Mouse (Mus musculus): ENCODE data around the gene Ccdc33. TPM values are rescaled to one million over a fixed set of nuclear protein-coding genes. Genes with fewer than 3 reads are reported as not detected.
A peak's percentile ranks its signal among the peaks of the same experiment; 100 is the strongest.

Ccdc33 gene
- polyA plus RNA-seq, 2 experiments, result not detected

DNA sequence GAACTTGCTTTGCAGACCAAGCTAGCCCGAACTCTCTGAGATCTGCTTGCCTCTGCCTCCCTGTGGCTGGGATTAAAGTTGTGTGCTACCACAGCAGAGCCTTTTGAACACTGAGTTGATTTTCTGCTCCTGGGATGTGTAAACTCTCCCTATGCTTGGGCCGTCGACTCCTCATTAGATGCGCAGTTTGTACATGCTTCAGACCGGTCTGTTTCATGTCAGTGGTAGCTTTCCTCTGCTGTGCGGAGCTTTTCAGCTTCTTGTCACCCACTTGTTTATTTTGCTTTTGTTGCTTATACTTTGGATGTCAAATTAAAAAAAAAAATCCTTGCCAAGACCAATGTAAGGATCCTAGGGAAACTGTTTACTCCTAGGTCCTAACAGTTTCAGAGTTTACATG lies 22.6 kb downstream of the Ccdc33 start:
- Histone ChIP-seq H3K27me3 (ENCODE audit: control insufficient read depth, insufficient read depth, low read length) (no peaks in the 10 kb centered on the region), H3K9ac (replicated peaks) (no peak overlapping the region), H3K4me1 (replicated peaks; ENCODE audit: control insufficient read depth in 2 of 2, insufficient read depth in 2 of 2, low read length in 1 of 2) (no peaks in the 10 kb centered on the region), H3K36me3 (replicated peaks; ENCODE audit: control insufficient read depth, insufficient read depth, low read depth) (no peaks in the 10 kb centered on the region), H3K4me2 (ENCODE audit: low read depth) (no peak overlapping the region), H3K9me3 (ENCODE audit: control insufficient read depth, low read length) (no peaks in the 10 kb centered on the region), H3K4me3 (ENCODE audit: insufficient read depth in 1 of 2, low read depth in 2 of 2, low read length in 2 of 2) (no peak overlapping the region), H3K27ac (no peak overlapping the region)
- DNase-seq (ENCODE audit: low read depth in 3 of 3, low spot score in 3 of 3) (no peak), ATAC-seq (ENCODE audit: insufficient read depth) (no peak)
- TF ChIP-seq EP300 (IDR thresholded peaks at IDR 0.05; ENCODE audit: low read depth), result no peak
- TF ChIP-seq CTCF (IDR thresholded peaks at IDR 0.05; ENCODE audit: low read depth), result no peak
- 68% methylated on average over 6 of the region's 6 CpGs for WGBS (ENCODE audit: insufficient replicate concordance)

DNA sequence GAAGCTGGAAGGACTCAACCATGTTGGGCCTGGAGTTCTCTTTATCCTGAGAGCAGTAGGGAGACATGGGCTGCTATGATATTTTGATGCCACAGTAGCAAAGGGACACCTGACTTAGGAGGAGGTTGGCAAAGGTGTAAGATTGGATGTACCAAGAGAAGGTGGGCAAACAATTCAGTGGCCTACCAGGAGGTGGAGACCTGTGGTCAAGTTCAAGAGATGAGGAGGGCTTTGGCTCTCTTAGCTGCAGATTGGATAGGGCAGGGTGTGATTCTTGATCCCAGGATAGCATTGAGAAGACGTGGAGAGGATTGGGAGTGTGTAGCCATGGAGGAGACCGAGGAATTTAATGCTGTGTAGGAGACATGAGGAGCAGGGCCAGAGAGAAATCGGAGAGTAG lies 24.8 kb downstream of the Ccdc33 start:
- WGBS (ENCODE audit: insufficient replicate concordance), result 35% methylated on average over 3 of the region's 3 CpGs
- Histone ChIP-seq H3K9me3 (ENCODE audit: control insufficient read depth, low read length) (no peaks in the 10 kb centered on the region), H3K36me3 (replicated peaks; ENCODE audit: control insufficient read depth, insufficient read depth, low read depth) (no peaks in the 10 kb centered on the region), H3K9ac (replicated peaks) (no peak overlapping the region), H3K27me3 (ENCODE audit: control insufficient read depth, insufficient read depth, low read length) (no peaks in the 10 kb centered on the region), H3K4me3 (ENCODE audit: insufficient read depth in 1 of 2, low read depth in 2 of 2, low read length in 2 of 2) (no peak overlapping the region), H3K4me1 (replicated peaks; ENCODE audit: control insufficient read depth in 2 of 2, insufficient read depth in 2 of 2, low read length in 1 of 2) (no peaks in the 10 kb centered on the region), H3K27ac (no peak overlapping the region), H3K4me2 (ENCODE audit: low read depth) (no peak overlapping the region)
- ATAC-seq (ENCODE audit: insufficient read depth) (no peak), DNase-seq (ENCODE audit: low read depth in 3 of 3, low spot score in 3 of 3) (no peak)
- TF ChIP-seq CTCF (IDR thresholded peaks at IDR 0.05; ENCODE audit: low read depth) (no peak), EP300 (IDR thresholded peaks at IDR 0.05; ENCODE audit: low read depth) (no peak)

DNA sequence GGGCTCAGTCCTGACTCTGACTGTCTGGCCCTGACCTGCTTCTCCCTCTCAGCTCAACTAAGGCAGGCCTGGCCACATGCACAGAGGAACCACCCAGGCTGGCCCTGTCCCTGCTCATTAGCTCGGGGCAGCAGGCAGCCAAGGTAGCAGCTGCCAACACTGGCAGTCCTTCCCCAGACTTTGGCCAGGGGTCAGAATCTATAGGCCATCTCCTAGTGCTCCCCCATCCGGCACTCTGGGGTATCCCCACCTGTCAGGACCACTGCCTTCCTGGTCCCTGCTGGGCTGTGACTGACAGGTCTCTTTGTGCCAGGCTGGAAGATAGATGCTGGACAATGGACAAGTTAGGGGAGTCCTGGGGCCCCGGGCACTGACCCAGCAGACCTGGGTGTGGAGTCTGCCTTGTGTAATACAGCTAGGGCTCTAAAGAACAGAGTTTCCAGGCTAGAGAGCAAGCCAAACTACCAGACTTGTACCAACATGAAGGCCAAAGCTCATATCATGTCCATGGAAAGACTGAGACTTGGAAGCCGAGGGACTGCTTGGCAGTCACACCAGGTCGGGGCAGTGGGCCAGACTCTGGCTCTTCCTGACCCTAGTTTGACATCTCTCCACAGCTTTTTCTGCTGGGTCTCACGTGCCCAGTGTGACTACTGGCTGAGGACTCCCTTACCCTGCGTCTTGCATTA lies 25.9 kb downstream of the Ccdc33 start:
- Histone ChIP-seq H3K9me3 (ENCODE audit: control insufficient read depth, low read length) (no peaks in the 10 kb centered on the region), H3K36me3 (replicated peaks; ENCODE audit: control insufficient read depth, insufficient read depth, low read depth) (no peaks in the 10 kb centered on the region), H3K27ac (no peak overlapping the region), H3K4me1 (replicated peaks; ENCODE audit: control insufficient read depth in 2 of 2, insufficient read depth in 2 of 2, low read length in 1 of 2) (no peaks in the 10 kb centered on the region), H3K4me2 (ENCODE audit: low read depth) (no peak overlapping the region), H3K9ac (replicated peaks) (no peak overlapping the region), H3K4me3 (ENCODE audit: insufficient read depth in 1 of 2, low read depth in 2 of 2, low read length in 2 of 2) (no peak overlapping the region), H3K27me3 (ENCODE audit: control insufficient read depth, insufficient read depth, low read length) (no peaks in the 10 kb centered on the region)
- TF ChIP-seq EP300 (IDR thresholded peaks at IDR 0.05; ENCODE audit: low read depth) (no peak), CTCF (IDR thresholded peaks at IDR 0.05; ENCODE audit: low read depth) (no peak)
- DNase-seq (ENCODE audit: low read depth in 3 of 3, low spot score in 3 of 3), result no peak
- WGBS (ENCODE audit: insufficient replicate concordance), result 46% methylated on average over 7 of the region's 7 CpGs
- ATAC-seq (ENCODE audit: insufficient read depth), result no peak

DNA sequence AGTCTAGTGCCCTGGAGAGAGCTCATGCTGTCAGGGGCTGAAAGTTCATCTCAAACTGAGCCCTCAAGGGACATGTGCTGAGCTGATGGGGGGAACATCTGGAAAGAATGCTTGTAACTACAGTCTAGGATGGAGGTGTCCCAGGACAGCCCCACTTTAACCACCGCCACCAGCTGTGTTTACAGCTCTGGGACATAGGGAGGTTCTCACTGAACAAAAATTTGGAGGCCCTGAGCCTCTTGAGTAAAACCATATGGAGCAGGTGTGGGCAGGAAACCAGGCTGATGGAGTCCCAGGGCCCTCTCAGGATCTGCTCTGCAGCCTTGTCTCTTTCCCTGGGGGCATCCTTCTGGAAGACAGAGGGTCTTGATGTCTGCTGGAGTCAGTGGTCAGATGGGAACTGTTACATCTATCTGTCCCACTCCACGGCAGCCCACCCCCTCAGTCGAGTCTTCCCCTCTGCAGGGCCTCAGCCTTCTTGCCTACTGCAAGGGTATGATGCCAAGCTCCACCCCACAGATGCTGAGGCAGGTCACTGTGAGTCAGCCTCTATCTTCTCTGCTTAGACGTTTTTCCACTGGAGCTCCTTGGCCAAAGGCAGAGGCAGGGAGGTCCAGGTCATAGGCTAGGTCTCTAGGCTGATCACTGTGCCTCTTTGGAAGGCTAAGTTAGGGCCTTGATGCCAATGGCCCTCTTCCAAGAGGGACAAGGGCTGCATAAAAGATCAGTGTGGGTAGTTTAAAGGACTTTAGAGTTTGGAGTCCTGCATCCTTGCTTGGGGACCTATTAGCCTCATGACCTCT lies 26.8 kb downstream of the Ccdc33 start:
- Histone ChIP-seq H3K27me3 (ENCODE audit: control insufficient read depth, insufficient read depth, low read length) (no peaks in the 10 kb centered on the region), H3K36me3 (replicated peaks; ENCODE audit: control insufficient read depth, insufficient read depth, low read depth) (no peaks in the 10 kb centered on the region), H3K27ac (no peak overlapping the region), H3K9me3 (ENCODE audit: control insufficient read depth, low read length) (no peaks in the 10 kb centered on the region), H3K4me3 (ENCODE audit: insufficient read depth in 1 of 2, low read depth in 2 of 2, low read length in 2 of 2) (no peak overlapping the region), H3K4me1 (replicated peaks; ENCODE audit: control insufficient read depth in 2 of 2, insufficient read depth in 2 of 2, low read length in 1 of 2) (no peaks in the 10 kb centered on the region), H3K9ac (replicated peaks) (no peak overlapping the region), H3K4me2 (ENCODE audit: low read depth) (no peak overlapping the region)
- WGBS (ENCODE audit: insufficient replicate concordance), result 37% methylated on average over 4 of the region's 4 CpGs
- DNase-seq (ENCODE audit: low read depth in 3 of 3, low spot score in 3 of 3), result no peak
- ATAC-seq (ENCODE audit: insufficient read depth), result no peak
- no peak for TF ChIP-seq CTCF (IDR thresholded peaks at IDR 0.05; ENCODE audit: low read depth)
- TF ChIP-seq EP300 (IDR thresholded peaks at IDR 0.05; ENCODE audit: low read depth), result no peak

DNA sequence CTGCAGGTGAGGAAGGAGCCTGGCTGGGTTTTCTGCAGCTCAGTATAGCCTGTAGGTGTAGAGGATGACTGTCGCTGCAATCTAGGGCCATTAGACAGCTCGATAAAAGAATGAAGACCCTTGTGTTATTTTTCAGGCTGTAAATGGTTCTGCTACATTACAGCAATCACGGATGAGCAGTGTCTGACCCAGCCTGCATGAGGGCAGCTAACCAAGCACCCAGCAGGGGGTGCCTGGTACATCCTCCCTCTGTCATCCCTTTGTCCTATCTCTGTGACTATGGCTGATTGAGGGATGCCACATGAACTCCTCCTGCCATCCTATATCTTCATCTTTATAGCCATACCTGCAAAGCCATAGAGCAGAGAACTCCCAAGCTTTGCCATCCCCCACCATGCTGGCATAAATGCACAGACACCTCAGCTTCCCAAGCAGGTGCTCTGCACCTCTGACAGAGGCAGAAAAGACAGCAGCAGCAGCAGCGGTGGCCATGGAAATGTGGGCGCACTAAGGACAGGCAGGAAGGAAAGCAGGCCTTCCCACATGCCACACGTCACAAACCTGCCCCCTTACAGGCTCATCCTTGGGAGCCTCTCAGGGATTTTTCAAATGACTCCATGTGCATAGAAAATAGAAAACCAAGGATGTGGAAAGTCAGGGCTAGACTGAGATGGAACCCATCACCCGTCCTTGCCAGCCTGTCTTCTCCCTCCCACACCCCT lies 31.2 kb downstream of the Ccdc33 start:
- TF ChIP-seq CTCF (IDR thresholded peaks at IDR 0.05; ENCODE audit: low read depth) (peak; percentile 13; the same call in 1 of the 2 replicates), EP300 (IDR thresholded peaks at IDR 0.05; ENCODE audit: low read depth) (no peak)
- no peak overlapping the region for H3K27ac ChIP-seq
- no peak overlapping the region for H3K4me3 ChIP-seq (ENCODE audit: insufficient read depth in 1 of 2, low read depth in 2 of 2, low read length in 2 of 2)
- no peaks in the 10 kb centered on the region; a peak in 1 of 4 replicates for H3K4me1 ChIP-seq (replicated peaks; ENCODE audit: control insufficient read depth in 2 of 2, insufficient read depth in 2 of 2, low read length in 1 of 2)
- H3K27me3 ChIP-seq (ENCODE audit: control insufficient read depth, insufficient read depth, low read length), result no peaks in the 10 kb centered on the region
- DNase-seq (ENCODE audit: low read depth in 3 of 3, low spot score in 3 of 3), result no peak
- H3K9me3 ChIP-seq (ENCODE audit: control insufficient read depth, low read length), result no peaks in the 10 kb centered on the region
- ATAC-seq (ENCODE audit: insufficient read depth), result no peak
- no peaks in the 10 kb centered on the region for H3K36me3 ChIP-seq (replicated peaks; ENCODE audit: control insufficient read depth, insufficient read depth, low read depth)
- no peak overlapping the region for H3K4me2 ChIP-seq (ENCODE audit: low read depth)
- H3K9ac ChIP-seq (replicated peaks), result no peak overlapping the region
- WGBS (ENCODE audit: insufficient replicate concordance), result 48% methylated on average over 7 of the region's 7 CpGs

All from liver, embryonic 14.5 days (tissue).